Mouse (Mus musculus): ENCODE data around the gene Pla2g4b.

Pla2g4b gene

GRCm38 (mm10) chr2:120011462-120012200, 21.6 kb upstream of the Pla2g4b start:
- in situ Hi-C loops (cut with MboI; ENCODE audit: low pct_unique_long_range_greater_than_20kb in 1 of 2, low sequenced_read_pairs in 2 of 2, unreplicated experiment in 1 of 2): no loop called here

- in situ Hi-C loops (cut with MboI; ENCODE audit: low pct_unique_long_range_greater_than_20kb in 1 of 2, low sequenced_read_pairs in 2 of 2, unreplicated experiment in 1 of 2): no loop called here
Measured at GRCm38 (mm10) chr2:120012924-120013323, 20.3 kb upstream of the Pla2g4b start.

GRCm38 (mm10) chr2:120013831-120014486, 19.3 kb upstream of the Pla2g4b start:
- in situ Hi-C loops (cut with MboI; ENCODE audit: low pct_unique_long_range_greater_than_20kb in 1 of 2, low sequenced_read_pairs in 2 of 2, unreplicated experiment in 1 of 2): no loop called here

- in situ Hi-C loops (cut with MboI; ENCODE audit: low pct_unique_long_range_greater_than_20kb in 1 of 2, low sequenced_read_pairs in 2 of 2, unreplicated experiment in 1 of 2): no loop called here
Measured at GRCm38 (mm10) chr2:120015882-120016281, 17.3 kb upstream of the Pla2g4b start.

GRCm38 (mm10) chr2:120017599-120017998, 15.6 kb upstream of the Pla2g4b start:
- in situ Hi-C loops (cut with MboI; ENCODE audit: low pct_unique_long_range_greater_than_20kb in 1 of 2, low sequenced_read_pairs in 2 of 2, unreplicated experiment in 1 of 2): no loop called here

- in situ Hi-C loops (cut with MboI; ENCODE audit: low pct_unique_long_range_greater_than_20kb in 1 of 2, low sequenced_read_pairs in 2 of 2, unreplicated experiment in 1 of 2): no loop called here
Measured at GRCm38 (mm10) chr2:120024337-120024736, 8.9 kb upstream of the Pla2g4b start.

GRCm38 (mm10) chr2:120026984-120027949, 6.0 kb upstream of the Pla2g4b start, which contains the start of the genes Jmjd7 and Gm28042:
Jmjd7 (plus strand) TSS chr2:120027483.
Gm28042 (plus strand) TSS chr2:120027493.
- in situ Hi-C loops (cut with MboI; ENCODE audit: low pct_unique_long_range_greater_than_20kb in 1 of 2, low sequenced_read_pairs in 2 of 2, unreplicated experiment in 1 of 2): no loop called here

- in situ Hi-C loops (cut with MboI; ENCODE audit: low pct_unique_long_range_greater_than_20kb in 1 of 2, low sequenced_read_pairs in 2 of 2, unreplicated experiment in 1 of 2): no loop called here
Measured at GRCm38 (mm10) chr2:120027950-120028331, 5.3 kb upstream of the Pla2g4b start.

- in situ Hi-C loops (cut with MboI; ENCODE audit: low pct_unique_long_range_greater_than_20kb in 1 of 2, low sequenced_read_pairs in 2 of 2, unreplicated experiment in 1 of 2): no loop called here
Measured at GRCm38 (mm10) chr2:120030380-120030779, 2.8 kb upstream of the Pla2g4b start.

GRCm38 (mm10) chr2:120033726-120034125, 509 bp downstream of the Pla2g4b start:
- in situ Hi-C loops (cut with MboI; ENCODE audit: low pct_unique_long_range_greater_than_20kb in 1 of 2, low sequenced_read_pairs in 2 of 2, unreplicated experiment in 1 of 2): no loop called here

GRCm38 (mm10) chr2:120037744-120038143, 4.5 kb downstream of the Pla2g4b start:
- in situ Hi-C loops (cut with MboI; ENCODE audit: low pct_unique_long_range_greater_than_20kb in 1 of 2, low sequenced_read_pairs in 2 of 2, unreplicated experiment in 1 of 2): no loop called here

GRCm38 (mm10) chr2:120040991-120041390, 7.8 kb downstream of the Pla2g4b start:
- in situ Hi-C loops (cut with MboI; ENCODE audit: low pct_unique_long_range_greater_than_20kb in 1 of 2, low sequenced_read_pairs in 2 of 2, unreplicated experiment in 1 of 2): no loop called here

- in situ Hi-C loops (cut with MboI; ENCODE audit: low pct_unique_long_range_greater_than_20kb in 1 of 2, low sequenced_read_pairs in 2 of 2, unreplicated experiment in 1 of 2): no loop called here
Measured at GRCm38 (mm10) chr2:120044101-120044603, 10.9 kb downstream of the Pla2g4b start.

- in situ Hi-C loops (cut with MboI; ENCODE audit: low pct_unique_long_range_greater_than_20kb in 1 of 2, low sequenced_read_pairs in 2 of 2, unreplicated experiment in 1 of 2): no loop called here
Measured at GRCm38 (mm10) chr2:120044676-120045075, 11.5 kb downstream of the Pla2g4b start.

GRCm38 (mm10) chr2:120046486-120047310, 13.5 kb downstream of the Pla2g4b start:
- in situ Hi-C loops (cut with MboI; ENCODE audit: low pct_unique_long_range_greater_than_20kb in 1 of 2, low sequenced_read_pairs in 2 of 2, unreplicated experiment in 1 of 2): no loop called here

GRCm38 (mm10) chr2:120048173-120048572, 15.0 kb downstream of the Pla2g4b start:
- in situ Hi-C loops (cut with MboI; ENCODE audit: low pct_unique_long_range_greater_than_20kb in 1 of 2, low sequenced_read_pairs in 2 of 2, unreplicated experiment in 1 of 2): no loop called here

GRCm38 (mm10) chr2:120049632-120050274, 16.5 kb downstream of the Pla2g4b start:
- in situ Hi-C loops (cut with MboI; ENCODE audit: low pct_unique_long_range_greater_than_20kb in 1 of 2, low sequenced_read_pairs in 2 of 2, unreplicated experiment in 1 of 2): no loop called here
